Mouse (Mus musculus): ENCODE measurements around the gene Dhx16. TPM values are rescaled to one million over a fixed set of nuclear protein-coding genes. Genes with fewer than 3 reads are reported as not detected.

Dhx16 gene
- total RNA-seq, 2 experiments from 2014 or later = 13.2 to 16.2 TPM

DNA sequence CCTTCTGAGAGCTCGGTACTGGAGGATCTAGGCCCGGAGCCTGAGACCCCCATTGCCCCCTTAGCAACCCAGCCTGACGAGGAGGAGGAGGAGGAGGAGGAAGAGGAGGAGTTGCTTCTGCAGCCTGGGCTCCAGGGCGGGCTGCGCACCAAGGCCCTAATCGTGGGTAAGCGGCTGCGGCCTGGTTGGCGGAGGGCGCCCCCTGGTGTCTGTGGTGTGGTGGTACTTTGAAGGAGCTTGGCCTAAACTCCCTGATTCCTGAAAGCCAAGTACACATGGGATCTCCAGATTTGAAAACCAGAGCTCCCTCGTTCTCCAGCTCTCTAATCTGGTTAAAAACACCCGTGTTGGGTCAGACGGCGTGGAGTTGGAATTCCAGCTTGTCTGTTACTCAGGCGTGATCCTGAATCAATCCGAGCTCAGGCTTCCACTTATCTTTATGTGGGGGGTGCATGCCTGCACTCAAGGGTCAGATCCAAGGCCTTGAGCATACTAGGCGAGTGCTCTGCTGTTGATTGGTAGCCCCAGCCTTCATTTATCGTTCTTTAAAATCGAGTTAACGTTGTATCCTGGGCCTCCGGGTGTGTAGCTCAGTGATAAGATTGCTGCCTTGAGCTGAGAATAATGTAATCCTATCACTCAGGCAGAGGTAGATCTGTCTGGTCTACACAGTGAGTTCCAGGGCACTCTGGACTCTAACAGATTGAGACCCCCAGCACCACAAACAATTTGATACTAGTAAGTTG, 5.7 kb upstream of the Dhx16 start:
- peak; percentile 93 for DNase-seq
- TF ChIP-seq CTCF (IDR thresholded peaks at IDR 0.05) = peak; percentile 99
- peak overlapping the region; percentile 45 for H3K4me3 ChIP-seq
- intact Hi-C loops (cut with DNase I) = loop anchor here (1.0 to 2.0 kb wide), 2 partner anchors 38 to 135 kb away; no protein-coding TSS in a partner anchor
- H3K27ac ChIP-seq = peak overlapping the region; percentile 68

DNA sequence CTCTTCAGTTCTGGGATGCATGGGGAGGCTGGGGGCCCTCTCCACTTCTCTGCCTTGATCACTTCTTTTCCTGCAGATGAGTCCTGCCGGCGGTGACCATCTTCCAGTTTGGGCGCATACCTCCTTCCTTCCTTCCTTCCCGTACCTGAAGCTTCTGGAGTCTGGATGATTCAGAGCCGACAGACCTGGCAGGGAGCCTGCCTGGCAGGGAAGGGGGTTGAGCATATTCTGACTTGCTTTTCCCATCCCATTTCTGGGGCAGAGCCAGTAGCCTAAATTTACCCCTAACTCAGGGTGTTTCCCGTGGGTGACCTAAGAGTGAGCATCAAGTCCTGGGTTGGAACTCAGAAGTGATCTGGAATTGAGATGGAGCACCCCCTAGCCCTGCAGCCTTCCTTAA, 4.9 kb upstream of the Dhx16 start:
- Histone ChIP-seq H3K27ac (no peak overlapping the region), H3K4me3 (no peak overlapping the region)
- peak; percentile 40 for DNase-seq
- no peak for TF ChIP-seq CTCF (IDR thresholded peaks at IDR 0.05)
- intact Hi-C loops (cut with DNase I) = loop anchor here (2.0 kb wide), 1 partner anchor 136 kb away; no protein-coding TSS in a partner anchor

DNA sequence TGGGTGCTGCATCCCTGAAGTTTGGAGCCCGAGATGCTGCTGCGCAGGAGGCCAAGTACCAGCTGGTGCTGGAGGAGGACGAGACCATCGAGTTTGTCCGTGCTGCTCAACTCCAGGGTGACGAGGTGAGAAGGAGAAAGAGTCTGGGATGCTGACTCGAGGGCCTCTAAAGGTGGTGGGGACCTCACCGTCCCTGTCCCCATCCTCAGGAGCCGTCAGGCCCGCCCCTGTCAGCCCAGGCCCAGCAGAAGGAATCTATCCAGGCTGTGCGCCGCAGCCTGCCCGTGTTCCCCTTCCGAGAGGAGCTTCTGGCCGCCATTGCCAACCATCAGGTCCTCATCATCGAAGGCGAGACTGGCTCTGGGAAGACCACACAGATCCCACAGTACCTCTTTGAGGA, 3.3 kb downstream of the Dhx16 start:
- no peak overlapping the region for H3K27ac ChIP-seq
- intact Hi-C loops (cut with DNase I) = no loop called here
- peak; percentile 18 for DNase-seq
- H3K4me3 ChIP-seq = no peak overlapping the region
- no peak for TF ChIP-seq CTCF (IDR thresholded peaks at IDR 0.05)

DNA sequence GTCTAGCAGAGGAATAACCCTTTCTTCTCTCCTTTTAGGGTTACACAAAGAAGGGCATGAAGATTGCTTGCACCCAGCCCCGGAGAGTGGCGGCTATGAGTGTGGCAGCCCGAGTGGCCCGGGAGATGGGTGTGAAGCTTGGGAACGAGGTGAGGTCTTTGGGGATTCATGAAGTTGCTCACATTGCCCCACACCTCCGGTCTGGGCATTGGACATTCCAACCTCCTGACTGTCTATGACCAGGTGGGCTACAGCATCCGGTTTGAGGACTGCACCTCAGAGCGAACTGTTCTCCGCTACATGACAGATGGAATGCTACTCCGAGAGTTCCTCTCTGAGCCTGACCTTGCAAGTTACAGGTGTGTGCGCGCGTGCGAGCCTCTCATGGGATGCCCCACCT, 4.2 kb downstream of the Dhx16 start:
- intact Hi-C loops (cut with DNase I) = no loop called here
- no peak for TF ChIP-seq CTCF (IDR thresholded peaks at IDR 0.05)
- peak; percentile 16 for DNase-seq
- no peak overlapping the region for H3K27ac ChIP-seq
- H3K4me3 ChIP-seq = no peak overlapping the region

DNA sequence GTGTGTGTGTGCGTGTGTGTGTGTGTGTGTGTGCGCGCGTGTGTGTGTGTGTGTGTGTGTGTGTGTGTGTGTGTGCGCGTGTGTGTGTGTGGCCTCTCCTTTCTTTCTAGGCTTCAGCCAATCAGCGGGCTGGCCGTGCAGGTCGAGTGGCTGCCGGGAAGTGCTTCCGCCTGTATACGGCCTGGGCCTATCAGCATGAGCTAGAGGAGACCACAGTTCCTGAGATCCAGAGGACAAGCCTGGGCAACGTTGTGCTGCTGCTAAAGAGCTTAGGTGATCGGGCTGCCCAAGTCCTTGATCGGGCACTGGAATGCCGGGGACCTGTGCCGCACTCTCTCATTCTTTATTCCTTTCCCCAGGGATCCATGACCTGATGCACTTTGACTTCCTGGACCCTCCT, 8.1 kb downstream of the Dhx16 start:
- DNase-seq = no peak
- Histone ChIP-seq H3K27ac (no peak overlapping the region), H3K4me3 (no peak overlapping the region)
- intact Hi-C loops (cut with DNase I) = no loop called here
- TF ChIP-seq CTCF (IDR thresholded peaks at IDR 0.05) = no peak

DNA sequence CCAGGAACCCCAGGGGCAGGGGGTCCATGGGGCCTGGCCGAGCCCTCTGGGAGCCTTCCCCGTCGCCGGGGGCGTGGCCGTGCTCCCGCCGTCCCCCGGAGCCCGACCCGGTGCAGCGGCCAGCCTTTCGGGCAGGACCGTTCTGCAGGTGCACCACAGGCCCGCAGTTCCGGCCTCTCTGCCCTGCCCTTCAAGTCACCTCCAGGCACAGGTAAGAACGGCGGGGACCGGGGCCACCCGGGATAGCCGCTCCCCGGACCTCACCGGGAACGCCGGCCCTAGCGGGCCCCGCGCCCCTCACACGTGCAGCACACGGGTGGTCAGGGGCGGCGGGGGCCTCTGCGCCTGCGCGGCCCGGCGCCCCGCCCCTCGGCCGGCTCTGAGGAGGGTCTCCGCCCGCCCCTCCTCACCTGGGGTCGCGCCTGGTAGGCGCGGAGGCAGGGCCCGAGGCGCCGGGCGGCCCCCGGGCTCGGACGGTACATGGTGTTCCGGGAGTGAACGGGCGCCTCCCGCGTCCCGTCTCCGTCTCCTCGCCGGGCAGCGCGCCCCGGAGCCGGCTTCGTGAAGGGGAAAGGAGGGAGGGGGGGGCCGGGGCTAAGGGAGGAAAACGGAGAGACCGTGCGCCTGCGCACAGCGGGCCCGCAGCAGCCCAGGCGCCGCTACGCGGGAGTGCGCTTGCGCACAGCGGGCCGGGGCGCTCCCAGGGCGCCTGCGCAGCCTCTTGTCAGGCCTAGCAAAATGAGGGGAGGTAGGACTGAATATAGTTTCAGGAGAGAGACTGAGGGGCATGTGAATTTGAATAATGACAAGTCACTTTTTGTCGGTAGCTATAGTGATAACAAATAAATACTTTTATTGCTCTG, 17.4 kb downstream of the Dhx16 start, which contains the start of gene 2310061I04Rik:
Gene 2310061I04Rik (minus strand): TSS at position 651 of the 863 bp plus-strand sequence.
- TF ChIP-seq CTCF (IDR thresholded peaks at IDR 0.05) = no peak
- Histone ChIP-seq H3K4me3 (peak within 1 kb of the TSS; percentile 98), H3K27ac (peak within 1 kb of the TSS; percentile 98)
- intact Hi-C loops (cut with DNase I) = no loop called here
- DNase-seq = peak; percentile 96

DNA sequence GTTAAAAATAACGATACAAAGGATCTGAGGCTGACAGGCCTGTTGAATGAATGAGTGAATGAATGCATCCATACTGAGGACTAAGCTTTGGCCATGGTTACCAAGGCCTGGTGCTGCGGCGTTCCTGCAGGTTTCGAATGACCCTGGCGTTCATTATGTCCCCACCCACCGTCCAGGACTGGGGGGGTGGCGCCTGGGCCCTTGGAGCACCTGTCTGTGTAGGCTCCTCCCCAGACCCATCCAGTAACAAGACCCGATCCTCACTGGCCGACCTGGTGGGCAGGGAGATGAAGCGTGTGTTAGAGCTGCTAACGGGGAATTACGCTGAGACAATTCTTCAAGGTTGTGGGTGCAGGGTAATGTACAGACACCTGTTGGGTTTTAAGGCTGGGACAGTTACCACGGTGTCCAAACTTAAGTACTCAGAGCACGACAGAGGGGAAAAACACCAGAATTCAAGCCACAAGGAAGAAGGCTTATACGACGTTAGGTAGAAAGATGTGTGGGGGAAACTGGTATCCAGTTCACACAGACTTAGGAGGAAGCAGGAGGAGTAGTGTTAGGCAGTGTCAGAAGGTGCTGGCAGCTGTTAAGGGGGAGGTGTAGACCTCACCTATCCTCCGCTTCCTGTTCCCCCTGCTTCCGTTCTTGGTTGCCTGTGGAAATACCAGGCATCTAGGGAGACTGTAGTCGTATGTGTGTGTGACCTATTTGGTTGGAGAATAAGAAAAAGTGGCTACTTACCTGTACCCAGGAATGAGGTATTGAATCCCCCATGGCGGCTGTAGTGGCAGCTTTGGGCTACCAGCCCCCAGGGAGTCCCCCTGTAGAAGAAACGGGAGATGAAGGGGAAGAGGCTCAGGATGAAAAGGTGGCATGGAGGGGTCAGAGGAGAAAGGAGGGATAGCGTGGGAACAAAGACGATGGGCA, 18.3 kb downstream of the Dhx16 start:
- H3K27ac ChIP-seq = peak overlapping the region; percentile 98
- peak overlapping the region; percentile 98 for H3K4me3 ChIP-seq
- peak; percentile 54 for DNase-seq
- intact Hi-C loops (cut with DNase I) = no loop called here
- TF ChIP-seq CTCF (IDR thresholded peaks at IDR 0.05) = no peak

DNA sequence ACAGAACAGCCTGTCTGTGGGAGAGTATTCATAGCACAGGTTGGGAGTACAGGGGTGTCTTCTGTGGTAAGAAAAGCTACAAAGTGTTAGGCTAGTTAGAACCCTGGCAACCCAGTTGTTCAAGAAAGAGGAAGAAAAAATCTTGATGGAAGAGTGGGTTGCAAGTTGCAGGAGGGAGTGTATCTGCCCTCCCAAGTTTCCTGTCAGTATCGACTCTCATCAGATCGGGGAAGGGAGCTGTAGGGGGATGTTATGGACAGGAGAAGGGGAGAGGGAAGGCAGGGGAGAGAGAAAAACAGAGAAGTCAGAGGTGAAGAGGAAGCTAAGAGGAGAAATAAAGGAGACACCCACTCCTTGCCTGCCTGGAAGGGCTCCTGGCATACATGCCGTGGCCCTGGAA, 21.0 kb downstream of the Dhx16 start:
- no peak for DNase-seq
- H3K4me3 ChIP-seq = no peak overlapping the region
- intact Hi-C loops (cut with DNase I) = loop anchor here (10.0 kb wide), 1 partner anchor 226 kb away; the partner anchor contains the start of gene Gtf2h4
- H3K27ac ChIP-seq = no peak overlapping the region
- TF ChIP-seq CTCF (IDR thresholded peaks at IDR 0.05) = no peak

DNA sequence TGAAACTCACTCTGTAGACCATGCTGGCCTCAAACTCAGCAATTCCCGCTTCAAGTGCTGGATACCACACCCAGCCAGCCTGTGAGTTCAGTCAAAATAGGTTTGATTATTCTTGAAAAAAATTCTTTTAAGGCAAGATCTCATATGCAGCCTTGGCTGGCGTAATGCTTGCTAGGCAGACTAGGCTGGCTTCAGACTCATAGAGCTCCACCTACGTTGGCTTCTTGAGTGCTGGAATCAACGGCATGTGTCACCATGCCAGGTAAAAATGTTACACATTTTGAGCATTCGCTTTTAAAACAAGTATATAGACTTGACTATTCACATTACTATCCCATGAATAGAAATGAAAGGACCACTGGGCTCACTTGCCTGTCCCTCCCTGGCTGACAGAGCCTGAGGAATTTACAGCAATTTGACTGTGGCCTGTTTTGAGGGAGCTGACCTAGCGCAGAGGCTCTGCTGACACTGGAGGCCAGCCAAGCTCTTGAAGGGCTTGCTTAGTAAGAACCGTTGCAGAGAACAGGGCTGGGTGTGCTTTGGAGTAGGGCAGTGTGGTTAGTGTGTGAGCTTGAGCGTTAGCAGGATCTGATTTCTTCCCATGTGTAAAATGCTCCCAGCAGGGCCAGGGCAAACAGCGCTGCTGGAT, 23.8 kb downstream of the Dhx16 start:
- intact Hi-C loops (cut with DNase I) = loop anchor here (10.0 kb wide), 1 partner anchor 229 kb away; the partner anchor contains the start of gene Gtf2h4
- H3K4me3 ChIP-seq = no peak overlapping the region
- peak; percentile 52 for DNase-seq
- H3K27ac ChIP-seq = peak overlapping the region; percentile 57
- TF ChIP-seq CTCF (IDR thresholded peaks at IDR 0.05) = no peak

DNA sequence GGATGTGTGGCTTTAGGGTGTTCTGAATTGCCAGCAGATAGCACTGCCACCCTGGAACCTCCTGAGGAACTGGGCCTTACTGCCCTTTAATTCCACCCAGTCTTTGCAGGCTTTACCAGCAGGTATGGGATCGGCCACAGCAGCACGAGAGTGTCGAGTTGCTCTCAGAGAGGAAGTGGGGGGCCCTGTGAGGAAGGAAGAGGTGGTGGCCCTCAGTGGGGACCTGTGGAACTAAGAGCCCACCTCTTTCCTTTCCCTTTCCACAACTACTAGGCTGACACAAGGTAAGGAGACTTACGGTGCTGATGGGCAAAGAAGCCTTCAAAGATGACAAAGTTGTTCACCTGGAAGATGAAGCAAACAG, 24.4 kb downstream of the Dhx16 start:
- peak overlapping the region; percentile 57 for H3K27ac ChIP-seq
- TF ChIP-seq CTCF (IDR thresholded peaks at IDR 0.05) = no peak
- no peak overlapping the region for H3K4me3 ChIP-seq
- intact Hi-C loops (cut with DNase I) = loop anchor here (10.0 kb wide), 1 partner anchor 229 kb away; the partner anchor contains the start of gene Gtf2h4
- DNase-seq = no peak

DNA sequence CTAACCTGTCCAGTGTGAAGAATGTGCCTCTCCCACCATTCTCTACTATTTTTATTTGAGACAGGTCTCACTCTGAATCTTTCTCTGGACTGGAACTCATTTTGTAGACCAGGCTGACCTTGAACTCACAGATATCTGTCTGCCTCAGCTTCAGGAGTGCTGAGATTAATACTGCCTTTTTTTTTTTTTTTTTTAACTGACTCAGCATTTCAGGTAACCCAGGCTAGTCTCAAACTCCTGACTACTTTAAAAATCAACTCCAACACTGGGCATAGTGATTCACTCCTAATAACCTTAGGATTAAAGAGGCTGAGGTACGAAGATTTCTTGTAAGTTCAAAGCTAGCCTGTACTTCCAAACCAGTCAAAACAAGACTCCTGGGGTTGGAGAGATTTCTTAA, 26.0 kb downstream of the Dhx16 start:
- Histone ChIP-seq H3K4me3 (no peak overlapping the region), H3K27ac (no peak overlapping the region)
- no peak for TF ChIP-seq CTCF (IDR thresholded peaks at IDR 0.05)
- DNase-seq = no peak
- intact Hi-C loops (cut with DNase I) = loop anchor here (10.0 kb wide), 1 partner anchor 231 kb away; the partner anchor contains the start of gene Gtf2h4
